Mouse (Mus musculus) spleen, adult 2 months (tissue): ENCODE measurements at regions not wholly inside any gene's neighbourhood (a gene's known extent, or its start where the extent isn't known, plus 50 kb on each side); places are given as distances from the start of the nearest gene placed in this dataset.

Experiments
- DNase-seq, 2 experiments: peaks; one replicate each; pipeline versions ENCODE4 v3.0.0 to v3.0.0-alpha.2; 2012 to 2021; ENCODE audit warnings: low spot score in 2 of 2, low read depth in 1 of 2
- H3K27ac ChIP-seq: fragments of 200-500 bp; 2 replicates; pipeline ENCODE4 v1.5.1; 2012; ENCODE audit warnings: low read length, inconsistent platforms; ENCODE audit not compliant: insufficient read depth
- H3K27me3 ChIP-seq: fragments of 200-500 bp; 2 replicates; pipeline ENCODE4 v1.6.1; 2012; ENCODE audit warnings: mild to moderate bottlenecking, moderate library complexity, low read length, inconsistent platforms; ENCODE audit not compliant: control insufficient read depth, insufficient read depth
- H3K36me3 ChIP-seq: fragments of 200-500 bp; 2 replicates; pipeline ENCODE4 v1.6.1; 2012; ENCODE audit warnings: mild to moderate bottlenecking, low read length, inconsistent platforms; ENCODE audit not compliant: control insufficient read depth, insufficient read depth
- H3K4me1 ChIP-seq: fragments of 200-500 bp; 2 replicates; pipeline ENCODE4 v1.6.1; 2011; ENCODE audit warnings: inconsistent platforms; ENCODE audit not compliant: control insufficient read depth, insufficient read depth, insufficient read length
- H3K4me3 ChIP-seq: fragments of 200-500 bp; 2 replicates; pipeline ENCODE4 v1.5.1; 2011; ENCODE audit warnings: mild to moderate bottlenecking, inconsistent platforms; ENCODE audit not compliant: insufficient read depth, insufficient read length; ENCODE audit errors: extremely low read depth
- CTCF ChIP-seq: fragments of 200-500 bp; IDR thresholded peaks from 2 replicates; pipeline ENCODE4 v1.5.1; 2011; ENCODE audit warnings: mild to moderate bottlenecking, inconsistent platforms; ENCODE audit not compliant: insufficient read depth, insufficient read length, insufficient replicate concordance; ENCODE audit errors: extremely low read depth
- POLR2A ChIP-seq: fragments of 200-500 bp; IDR thresholded peaks from 2 replicates; pipeline ENCODE4 v1.6.1; 2011; ENCODE audit warnings: low read depth, low read length, inconsistent platforms
- WGBS: fragments of 180-500 bp; shearing (Covaris S2); methylation state at CpG from one replicate; pipeline ENCODE4 v1.1.7; 2018; 5-methylcytosine and 5-hydroxymethylcytosine counted together

- no peaks in the 10 kb centered on the region for H3K36me3 ChIP-seq
- H3K4me1 ChIP-seq: no peaks in the 10 kb centered on the region
- no peak for TF ChIP-seq POLR2A
- no peak for DNase-seq
- H3K4me3 ChIP-seq: no peak overlapping the region
- no peaks in the 10 kb centered on the region for H3K27me3 ChIP-seq
- 94% methylated on average over 6 of the region's 6 CpGs for WGBS
- no peak overlapping the region for H3K27ac ChIP-seq
Measured at GRCm38 (mm10) chr1:184583751-184584504, 148.5 kb downstream of the Hlx start.

GRCm38 (mm10) chr1:184579475-184579874 is 152.9 kb downstream of the Hlx start:
- no peak overlapping the region for H3K27ac ChIP-seq
- H3K36me3 ChIP-seq: no peaks in the 10 kb centered on the region
- no peak overlapping the region for H3K4me3 ChIP-seq
- TF ChIP-seq CTCF (no peak), POLR2A (no peak)
- no peaks in the 10 kb centered on the region for H3K27me3 ChIP-seq
- DNase-seq: no peak
- H3K4me1 ChIP-seq: no peaks in the 10 kb centered on the region
- 92% methylated on average over 3 of the region's 3 CpGs for WGBS

GRCm38 (mm10) chr1:184576527-184576926 is 155.9 kb downstream of the Hlx start:
- no peak overlapping the region for H3K4me3 ChIP-seq
- DNase-seq: no peak
- 43% methylated on average over 7 of the region's 7 CpGs for WGBS

GRCm38 (mm10) chr1:184573325-184573724 is 159.1 kb downstream of the Hlx start:
- Histone ChIP-seq H3K4me1 (peaks cover 8% of the 10 kb centered on the region; the same call in 1 of the 2 replicates), H3K27me3 (no peaks in the 10 kb centered on the region), H3K4me3 (no peak overlapping the region), H3K27ac (no peak overlapping the region), H3K36me3 (no peaks in the 10 kb centered on the region)
- 26% methylated on average over 7 of the region's 7 CpGs for WGBS
- DNase-seq: no peak
- no peak for TF ChIP-seq CTCF
- no peak for TF ChIP-seq POLR2A

More at GRCm38 (mm10) chr1:184576527-184576926, 155.9 kb downstream of the Hlx start:
- Histone ChIP-seq H3K36me3 (no peaks in the 10 kb centered on the region), H3K27me3 (no peaks in the 10 kb centered on the region), H3K4me1 (peaks cover 8% of the 10 kb centered on the region; the same call in 1 of the 2 replicates), H3K27ac (no peak overlapping the region)
- TF ChIP-seq CTCF: no peak
- no peak for TF ChIP-seq POLR2A

- Histone ChIP-seq H3K27me3 (no peaks in the 10 kb centered on the region), H3K4me1 (peaks cover 8% of the 10 kb centered on the region; the same call in 1 of the 2 replicates), H3K36me3 (no peaks in the 10 kb centered on the region), H3K27ac (no peak overlapping the region), H3K4me3 (no peak overlapping the region)
- 88% methylated on average over 5 of the region's 5 CpGs for WGBS
- TF ChIP-seq CTCF (no peak), POLR2A (no peak)
- DNase-seq: no peak
Measured at GRCm38 (mm10) chr1:184570681-184571080, 161.7 kb downstream of the Hlx start.

- Histone ChIP-seq H3K4me3 (peak overlapping the region; percentile 5; the same call in 1 of the 2 replicates), H3K4me1 (peaks cover 8% of the 10 kb centered on the region; the same call in 1 of the 2 replicates), H3K27me3 (no peaks in the 10 kb centered on the region), H3K36me3 (no peaks in the 10 kb centered on the region), H3K27ac (no peak overlapping the region)
- WGBS: 16% methylated on average over 4 of the region's 4 CpGs
- TF ChIP-seq CTCF: no peak
- no peak for TF ChIP-seq POLR2A
- peak in 1 of 2 experiments; percentile 52 for DNase-seq
Measured at GRCm38 (mm10) chr1:184562926-184563325, 169.5 kb downstream of the Hlx start.

GRCm38 (mm10) chr1:184562239-184562638 is 170.2 kb downstream of the Hlx start:
- no peaks in the 10 kb centered on the region for H3K36me3 ChIP-seq
- peaks cover 8% of the 10 kb centered on the region; the same call in 1 of the 2 replicates for H3K4me1 ChIP-seq
- no peak for DNase-seq
- no peak for TF ChIP-seq POLR2A
- TF ChIP-seq CTCF: no peak
- no peaks in the 10 kb centered on the region for H3K27me3 ChIP-seq
- H3K4me3 ChIP-seq: no peak overlapping the region
- WGBS: 53% methylated on average over 5 of the region's 5 CpGs
- no peak overlapping the region for H3K27ac ChIP-seq
